Mouse (Mus musculus): ENCODE data around the gene Tnfrsf14.

GRCm38 (mm10) chr4:154922931-154923330 lies 5.4 kb downstream of the Tnfrsf14 start:
- TF ChIP-seq POLR2A (IDR thresholded peaks at IDR 0.05; ENCODE audit: low read depth, low read length) (no peak), CTCF (IDR thresholded peaks at IDR 0.05; ENCODE audit: borderline replicate concordance, insufficient read depth, low read length) (no peak)

Measured in embryonic fibroblast, embryonic 13.5 days (primary cell).